Mouse (Mus musculus) monocyte, adult 2 months (primary cell): ENCODE results near the gene Ep300.

Experiments
- DNase-seq, 2 experiments: peaks; one replicate each; pipeline ENCODE4 v3.0.0; 2022; ENCODE audit warnings: low spot score in 2 of 2, low read depth in 1 of 2

Gene Ep300

DNA sequence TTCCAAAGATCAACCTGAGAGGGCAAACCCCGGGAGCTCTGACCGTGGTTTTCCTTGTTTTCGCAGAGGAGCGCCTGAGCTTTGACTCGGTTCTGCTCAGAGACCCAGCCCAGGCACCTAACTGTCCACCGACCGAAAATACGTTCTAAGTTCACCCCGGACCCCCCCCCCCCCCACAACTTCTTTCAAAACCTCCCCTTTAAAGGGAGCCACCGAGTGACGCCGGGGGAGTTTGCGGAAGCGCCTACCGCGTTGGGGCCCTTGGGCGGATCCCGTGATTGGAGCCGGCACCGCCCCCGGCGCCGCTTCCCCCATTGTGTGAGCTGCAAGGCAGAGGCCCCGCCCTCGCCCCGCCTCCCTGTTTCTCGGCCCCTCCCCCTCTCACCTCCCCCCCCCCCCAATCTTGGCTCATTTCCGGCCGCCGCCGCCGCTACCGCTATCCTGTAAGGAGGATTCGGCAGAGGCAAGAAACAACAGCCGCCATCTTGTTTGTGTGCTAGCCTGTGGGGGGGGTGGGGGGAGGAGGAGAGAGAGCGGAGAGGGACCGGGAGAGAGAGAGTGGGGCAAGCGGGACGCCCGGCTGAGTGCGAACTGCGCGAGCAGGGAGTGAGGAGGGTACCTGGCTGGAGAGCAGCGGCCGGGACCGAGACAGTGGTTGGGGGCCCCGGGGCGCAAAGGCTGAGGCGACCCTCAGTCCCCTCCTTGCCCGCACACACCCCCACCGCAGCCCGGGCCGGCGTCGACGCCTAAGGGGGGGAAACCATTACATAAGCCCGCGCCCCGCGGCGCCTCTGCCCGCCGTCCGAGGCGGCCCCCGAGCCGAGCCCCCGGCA is at the start of gene Ep300:
Gene Ep300, plus strand, starts transcription at position 439 of the 833 bp plus-strand sequence.
- peak; percentile 91 to 94 for DNase-seq

DNA sequence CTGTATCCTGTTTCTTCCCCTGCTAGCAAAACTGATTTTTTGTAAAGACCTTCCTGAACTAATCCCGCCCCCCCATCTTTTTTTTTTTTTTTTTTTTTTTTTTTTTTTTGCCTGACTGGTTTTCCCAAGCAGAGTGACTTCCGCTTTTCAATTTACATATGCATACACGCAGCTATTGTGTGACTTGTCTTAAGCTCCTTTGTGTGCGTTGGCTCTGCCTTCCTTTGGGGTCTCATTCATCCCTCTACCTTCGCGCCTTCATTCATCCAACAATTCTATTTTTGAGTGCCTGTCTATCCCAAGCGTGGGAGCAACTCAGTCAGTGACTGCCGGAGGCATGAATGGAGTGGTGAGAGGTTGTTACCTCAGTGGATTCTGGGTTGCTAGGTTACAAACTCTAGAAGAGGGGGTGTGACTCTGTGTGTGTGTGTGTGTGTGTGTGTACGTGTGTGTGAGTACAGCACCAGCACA is 49.2 kb upstream of the Ep300 start:
- DNase-seq = peak in 1 of 2 experiments; percentile 19

DNA sequence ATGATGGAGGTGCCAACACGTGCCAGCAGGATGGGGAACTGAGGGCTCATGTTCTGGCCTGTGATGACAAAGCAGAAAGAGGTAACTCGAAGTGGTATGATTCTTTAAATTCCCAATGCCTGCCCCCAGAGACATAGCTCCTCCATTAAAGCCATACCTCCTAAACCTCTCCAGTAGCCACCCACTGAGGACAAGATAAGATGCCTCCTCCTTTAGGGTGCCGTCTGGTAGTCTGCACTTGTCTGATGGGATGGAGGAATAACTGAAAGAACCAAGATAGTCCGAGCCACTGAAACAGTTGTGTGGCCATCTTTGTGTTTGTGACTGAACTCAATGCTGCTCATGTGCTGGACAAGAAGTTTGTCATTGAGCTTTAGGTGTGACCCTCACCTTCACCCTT is 47.0 kb upstream of the Ep300 start:
- DNase-seq = no peak

DNA sequence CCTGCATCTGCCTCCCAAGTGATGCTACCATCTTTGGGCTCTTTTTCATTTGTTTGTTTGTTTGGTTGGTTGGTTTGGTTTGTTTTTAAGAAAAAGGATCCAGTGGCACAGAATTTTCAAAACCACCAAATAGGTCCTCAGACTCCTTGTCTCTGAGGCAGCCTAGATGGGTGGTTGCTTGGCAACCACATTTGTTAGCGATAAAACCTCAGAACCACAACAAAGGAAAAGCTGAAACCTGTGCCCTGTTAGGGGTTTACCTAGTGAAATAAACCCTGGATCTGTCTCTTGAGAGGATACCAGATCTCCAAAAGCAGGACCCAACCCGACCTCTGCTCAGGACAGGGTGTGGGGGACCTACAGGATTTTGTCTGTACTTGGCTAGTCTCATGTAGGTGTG is 45.6 kb upstream of the Ep300 start:
- no peak for DNase-seq

DNA sequence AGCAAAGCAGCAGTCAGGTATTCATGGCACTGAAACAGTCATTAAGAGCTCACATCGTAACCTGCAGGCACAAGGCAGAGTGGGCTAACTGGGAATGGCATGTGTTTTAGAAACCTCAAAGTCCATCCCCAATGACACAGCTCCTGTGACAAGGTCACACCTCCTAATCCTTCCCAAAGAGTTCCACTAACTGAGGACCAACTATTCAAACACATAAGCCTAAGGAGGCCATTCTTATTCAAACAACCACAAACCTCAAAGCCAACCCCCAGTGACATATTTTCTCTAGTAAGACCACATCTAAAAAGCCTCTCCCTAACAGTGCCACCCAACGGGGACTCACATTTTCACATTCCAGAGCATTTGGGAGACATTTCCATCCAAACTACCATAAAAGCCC is 40.2 kb upstream of the Ep300 start:
- DNase-seq = no peak

DNA sequence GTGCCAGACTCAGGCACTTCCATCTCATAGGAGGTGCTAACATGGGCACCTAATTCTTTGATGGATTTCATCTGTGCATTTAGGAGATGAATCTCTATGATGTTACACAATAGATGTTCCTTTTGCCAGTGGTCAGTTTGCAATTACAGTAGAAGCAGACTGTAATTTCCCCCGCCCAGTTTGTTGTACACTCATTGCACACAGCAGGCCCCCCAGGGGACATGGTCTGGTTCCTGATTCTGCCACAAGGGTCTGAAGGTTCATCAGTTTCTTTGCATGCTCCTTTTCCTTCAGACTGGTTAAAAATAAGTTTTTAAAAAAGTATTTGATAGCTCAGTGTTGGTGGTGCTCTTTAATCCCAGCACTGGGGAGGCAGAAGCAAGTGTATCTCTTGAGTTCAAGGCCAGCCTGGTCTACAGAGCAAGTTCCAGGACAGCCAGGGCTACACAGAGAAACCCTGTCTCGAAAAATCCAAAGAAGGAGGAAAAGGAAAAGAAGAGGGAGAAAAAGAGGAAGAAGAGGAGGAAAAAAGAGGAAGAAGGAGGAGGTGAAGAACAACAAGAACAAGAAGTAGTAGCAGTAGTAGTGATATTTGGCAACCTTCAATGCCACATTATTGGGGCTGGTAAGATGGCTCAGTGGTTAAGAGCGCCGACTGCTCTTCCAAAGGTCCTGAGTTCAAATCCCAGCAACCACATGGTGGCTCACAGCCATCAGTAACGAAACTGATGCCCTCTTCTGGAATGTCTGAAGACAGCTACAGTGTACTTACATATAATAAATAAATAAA is 39.6 kb upstream of the Ep300 start:
- DNase-seq = no peak

DNA sequence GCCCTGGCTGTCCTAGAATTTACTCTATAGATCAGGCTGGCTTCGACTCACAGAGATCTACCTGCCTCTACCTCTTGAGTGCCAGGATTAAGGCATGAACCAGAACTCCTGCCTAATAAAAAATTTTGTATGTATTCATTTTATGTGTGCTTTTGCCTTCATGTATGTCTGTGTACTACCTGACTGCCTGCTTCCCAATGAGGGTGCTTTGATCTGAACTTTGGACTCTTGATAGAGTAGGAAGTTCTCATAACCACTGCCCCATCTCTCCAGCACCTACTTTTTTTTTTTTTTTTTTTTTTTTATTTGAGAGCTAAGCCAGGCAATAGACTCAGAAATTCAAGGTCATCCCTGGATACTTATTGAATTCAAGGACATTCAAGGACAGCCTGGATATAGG is 31.7 kb upstream of the Ep300 start:
- DNase-seq = no peak

DNA sequence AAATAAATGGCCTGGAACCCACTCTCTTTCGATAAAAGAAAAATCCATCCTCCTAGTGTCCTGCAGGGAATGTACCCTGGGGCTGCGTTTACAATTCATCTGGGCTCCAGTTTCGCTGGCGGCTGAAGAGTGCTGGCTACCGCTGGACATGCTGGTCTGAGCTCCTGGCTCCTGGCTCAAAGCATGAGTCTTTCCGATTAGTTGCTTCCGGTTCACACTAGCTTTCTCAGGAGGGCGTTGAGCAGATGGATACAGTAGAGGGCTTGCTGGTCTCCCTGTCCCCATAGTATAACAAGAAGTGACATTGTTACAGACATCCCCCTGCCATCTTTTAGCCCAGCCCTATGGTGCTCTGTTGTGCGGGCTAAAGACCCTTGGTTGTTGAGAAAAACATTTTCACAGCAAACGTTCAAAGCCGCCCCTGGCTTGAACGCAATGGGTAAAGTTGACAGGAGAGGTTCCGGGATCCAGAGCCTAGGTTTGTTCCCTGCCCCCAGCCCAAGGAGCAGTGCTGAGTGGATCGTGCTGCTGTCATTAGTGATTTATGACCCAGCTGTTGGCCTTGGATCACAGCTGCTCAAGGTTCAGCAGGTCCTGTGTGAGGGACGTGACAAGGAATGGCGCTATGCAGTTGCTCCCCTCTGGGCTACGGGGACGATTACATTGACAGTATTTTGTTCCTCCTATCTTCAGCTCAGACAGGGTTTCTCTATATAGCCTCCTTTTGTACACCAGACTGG is 30.4 kb upstream of the Ep300 start:
- DNase-seq = no peak

DNA sequence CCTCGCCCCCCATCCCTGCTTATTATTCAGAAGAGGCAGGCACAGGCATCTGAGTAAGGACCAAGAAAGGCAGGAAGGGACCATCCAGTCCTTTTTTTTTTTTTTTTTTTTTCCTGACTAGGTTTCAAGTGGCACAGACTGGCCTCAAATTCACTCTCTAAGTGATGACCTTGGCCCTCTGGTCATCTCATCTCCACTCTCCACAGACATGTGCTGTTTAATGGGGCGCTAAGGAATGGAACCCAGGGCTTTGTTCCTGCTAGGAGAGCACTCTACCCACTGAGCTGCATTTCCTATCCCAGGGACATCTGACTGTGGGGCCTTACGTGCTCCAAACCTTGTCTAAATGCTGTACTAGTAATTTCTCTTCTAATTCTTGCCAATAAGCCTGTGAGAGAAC is 29.2 kb upstream of the Ep300 start:
- no peak for DNase-seq

DNA sequence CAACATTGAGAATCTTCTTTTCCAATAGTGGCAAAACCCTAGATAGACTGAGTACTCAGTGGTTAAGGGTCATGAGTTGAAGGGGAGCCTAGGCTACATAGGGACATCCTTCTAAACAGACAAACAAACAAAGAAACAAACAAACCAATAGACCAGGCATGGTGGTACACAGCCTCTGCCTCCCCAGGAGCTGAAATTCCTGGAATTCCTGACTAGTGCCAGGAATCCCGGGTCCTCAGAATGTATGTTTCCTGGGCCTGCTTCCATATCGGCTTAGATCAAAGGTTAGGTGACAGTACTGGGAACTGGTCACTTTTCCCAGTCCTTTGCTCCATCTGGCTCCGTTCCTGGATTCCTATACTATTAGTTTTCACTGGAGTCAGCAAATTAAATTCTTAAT is 23.6 kb upstream of the Ep300 start:
- DNase-seq = no peak

DNA sequence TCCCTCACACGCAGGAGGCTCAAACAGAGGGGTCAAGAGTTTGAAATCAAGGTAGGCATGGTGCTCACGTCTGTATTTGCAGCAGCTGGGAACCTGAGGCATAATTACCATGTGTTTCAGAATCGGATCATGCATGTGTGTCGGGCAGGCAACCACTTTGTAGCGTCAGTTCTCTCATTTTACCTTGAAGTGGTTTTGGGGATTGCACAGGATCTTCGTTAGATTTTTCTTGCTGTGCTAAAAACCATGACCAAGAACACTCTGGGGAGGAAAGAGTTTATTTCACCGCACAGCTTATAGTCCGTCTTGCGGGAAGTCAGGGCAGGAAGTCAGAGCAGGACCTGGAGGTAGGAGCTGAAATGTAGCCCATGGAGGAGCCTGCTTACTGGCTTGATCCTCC is 23.2 kb upstream of the Ep300 start:
- DNase-seq = no peak

DNA sequence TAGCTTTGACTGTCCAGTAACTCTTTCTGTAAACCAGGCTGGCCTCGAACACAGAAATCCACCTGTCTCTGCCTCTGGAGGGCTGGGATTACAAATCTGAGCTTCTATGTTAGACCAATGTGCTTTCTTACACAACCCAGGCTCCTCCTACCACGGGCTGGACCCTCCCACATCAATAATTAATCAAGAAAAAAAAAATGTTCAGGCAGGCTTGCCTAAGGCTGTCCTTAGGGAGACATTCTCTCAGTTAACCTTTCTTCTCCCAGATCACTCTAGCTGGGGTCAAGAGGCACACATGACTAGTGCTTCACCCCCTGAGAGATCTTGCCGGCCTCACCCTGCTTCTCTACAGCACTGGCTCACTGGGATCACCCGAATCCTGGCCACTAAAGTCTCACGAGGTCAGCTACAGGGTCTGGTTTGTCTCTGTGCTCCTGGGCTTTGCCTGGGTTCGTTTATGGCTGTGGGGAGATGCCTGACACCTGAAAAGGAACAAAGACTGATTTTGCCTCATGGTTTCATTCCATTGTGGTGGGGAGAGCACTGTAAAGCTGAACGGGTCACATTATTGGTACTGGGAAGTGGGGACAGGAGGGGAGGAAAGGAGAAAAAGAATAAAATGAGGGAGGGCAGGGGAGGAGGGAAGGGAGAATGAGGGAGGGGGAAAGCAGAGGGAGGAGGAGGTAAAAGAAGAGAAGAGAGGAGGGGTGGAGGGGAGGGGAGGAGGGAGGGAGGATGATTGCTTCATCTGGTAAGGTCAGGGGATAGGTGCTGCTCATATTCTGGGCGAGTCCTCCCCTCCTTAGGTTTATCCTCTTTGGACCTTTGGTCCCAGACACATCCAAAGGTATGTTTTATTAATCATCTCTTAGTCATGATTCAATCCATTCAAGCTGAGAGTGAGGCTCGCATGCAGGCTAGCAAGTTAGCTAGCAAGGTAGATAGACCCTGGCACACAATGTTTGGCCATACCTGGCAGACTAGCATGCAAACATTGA is 22.4 kb upstream of the Ep300 start:
- DNase-seq = no peak

DNA sequence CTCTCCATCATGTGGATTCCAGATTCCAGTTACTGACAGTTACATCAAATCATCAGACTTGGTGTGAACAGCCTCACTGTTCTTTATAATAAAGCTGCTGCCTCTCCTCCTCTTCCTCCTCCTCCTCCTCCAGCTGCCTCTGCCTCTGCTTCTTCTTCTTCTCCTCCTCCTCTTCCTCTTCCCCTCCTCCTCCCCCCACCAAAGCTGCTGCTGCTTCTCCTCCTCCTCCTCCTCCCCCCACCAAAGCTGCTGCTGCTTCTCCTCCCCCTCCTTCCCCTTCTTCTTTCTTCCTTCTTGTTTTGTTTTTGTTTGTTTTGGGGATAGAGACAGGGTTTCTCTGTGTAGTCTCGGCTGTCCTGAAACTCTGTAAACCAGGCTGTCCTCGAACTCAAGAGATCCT is 17.1 kb upstream of the Ep300 start:
- no peak for DNase-seq

DNA sequence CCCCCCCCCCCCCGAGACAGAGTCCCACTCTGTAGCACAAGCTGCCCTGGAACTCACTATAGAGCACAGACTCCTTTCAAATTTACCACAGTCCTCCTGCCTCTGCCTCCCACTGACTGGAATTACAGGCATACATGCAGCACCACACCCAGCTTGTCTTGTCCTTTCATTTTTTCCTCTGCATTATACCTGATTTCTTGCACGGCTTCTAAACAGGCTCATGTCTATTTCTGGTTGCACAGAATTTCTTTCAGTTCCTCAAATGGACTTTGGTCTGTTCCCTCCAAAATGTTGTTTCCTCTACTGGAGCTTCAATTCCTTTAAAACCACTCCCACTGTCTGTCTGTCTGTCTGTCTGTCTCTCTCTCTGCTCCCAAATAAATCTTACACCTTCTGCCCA is 16.6 kb upstream of the Ep300 start:
- DNase-seq = peak in 1 of 2 experiments; percentile 7

DNA sequence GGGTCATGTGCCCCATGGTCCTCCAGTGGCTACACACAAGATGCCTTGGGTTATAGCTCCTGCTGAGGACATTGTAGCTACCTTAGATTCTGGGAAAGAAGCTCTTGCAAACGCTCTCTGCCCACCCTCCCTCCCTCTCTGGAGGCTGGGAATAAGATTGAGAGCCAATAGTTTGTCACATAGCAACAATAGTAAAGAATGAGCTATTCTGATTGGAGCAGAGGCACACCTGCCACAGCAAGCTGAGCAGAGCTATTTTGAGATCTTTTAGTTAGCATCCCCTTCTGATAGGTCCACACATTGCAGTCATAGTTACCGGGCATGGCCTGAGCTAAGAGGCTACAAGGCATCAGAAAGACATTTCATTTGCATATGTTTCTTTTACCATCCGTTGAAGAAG is 8.2 kb upstream of the Ep300 start:
- DNase-seq = no peak

DNA sequence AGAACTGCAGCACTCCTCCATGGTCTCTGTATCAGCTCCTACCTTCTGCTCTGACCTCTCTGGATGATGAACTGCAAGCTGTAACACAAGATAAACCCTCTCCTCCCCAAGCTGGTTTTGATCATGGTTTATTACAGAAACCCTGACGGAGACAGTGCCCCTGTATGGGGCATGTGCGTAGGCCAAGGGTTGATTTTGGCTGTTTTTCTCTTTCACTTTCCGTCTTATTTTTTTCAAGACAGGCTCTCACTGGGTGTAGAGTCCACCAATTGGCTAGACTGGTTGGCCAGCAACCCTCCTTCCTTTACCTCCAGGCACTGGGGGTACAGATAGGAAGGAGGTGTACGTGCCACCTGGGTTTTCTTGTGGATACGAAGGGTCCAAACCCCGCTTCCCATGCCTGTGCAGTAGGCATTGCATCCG is 7.4 kb upstream of the Ep300 start:
- no peak for DNase-seq

DNA sequence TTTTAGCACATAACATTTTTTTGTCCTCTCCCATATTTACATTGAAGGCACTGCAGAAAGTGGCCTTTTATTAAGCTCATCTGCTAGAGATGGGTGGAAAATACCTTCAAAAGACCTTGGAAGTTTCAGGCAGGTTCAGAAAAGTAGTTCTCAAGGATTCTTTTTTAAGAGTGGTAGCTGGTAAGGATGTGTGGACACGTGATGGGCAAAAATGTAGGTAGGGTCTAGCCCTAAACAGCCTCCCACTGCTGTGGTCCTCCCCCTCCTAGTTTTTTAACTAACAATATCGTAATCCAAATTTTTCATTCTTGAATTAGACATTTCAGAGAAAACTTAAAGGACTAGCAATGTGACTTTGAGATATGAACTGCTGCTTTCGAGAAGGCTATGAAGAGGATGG is 685 bp upstream of the Ep300 start:
- DNase-seq = no peak

DNA sequence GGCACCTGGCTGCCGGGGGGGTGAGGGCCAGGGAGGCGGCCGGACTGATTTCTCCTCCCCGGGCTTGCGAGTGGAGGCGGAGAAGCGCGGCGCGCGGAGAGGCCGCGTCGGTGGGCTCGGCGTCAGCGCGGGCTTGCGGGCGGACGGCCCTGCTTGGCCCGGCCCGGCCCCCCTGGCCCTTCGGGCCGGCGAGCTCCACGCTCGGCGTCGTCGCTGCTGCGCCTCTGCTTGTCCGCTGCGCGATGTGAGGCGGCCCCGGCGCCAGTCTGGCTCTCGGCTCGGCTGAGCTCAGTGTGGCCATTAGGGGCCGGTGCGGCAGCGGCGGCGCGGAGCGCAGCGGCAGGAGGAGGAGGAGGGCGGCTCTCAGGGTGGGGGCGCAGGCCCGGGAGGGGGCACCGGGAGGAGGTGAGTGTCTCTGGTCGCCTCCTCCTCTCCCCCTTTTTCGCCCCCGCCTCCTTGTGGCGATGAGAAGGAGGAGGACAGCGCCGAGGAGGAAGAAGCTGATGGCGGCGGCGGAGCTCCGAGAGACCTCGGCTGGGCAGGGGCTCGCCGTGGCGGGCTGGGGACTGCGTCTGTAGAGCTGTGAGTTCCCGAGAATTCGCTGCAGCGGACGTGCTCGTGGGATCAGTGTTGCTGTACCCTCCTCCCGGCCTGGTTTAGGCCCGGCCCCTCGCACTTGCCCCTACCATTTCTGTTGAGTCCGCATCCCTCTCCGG is 753 bp downstream of the Ep300 start:
- peak in 1 of 2 experiments; percentile 81 for DNase-seq

DNA sequence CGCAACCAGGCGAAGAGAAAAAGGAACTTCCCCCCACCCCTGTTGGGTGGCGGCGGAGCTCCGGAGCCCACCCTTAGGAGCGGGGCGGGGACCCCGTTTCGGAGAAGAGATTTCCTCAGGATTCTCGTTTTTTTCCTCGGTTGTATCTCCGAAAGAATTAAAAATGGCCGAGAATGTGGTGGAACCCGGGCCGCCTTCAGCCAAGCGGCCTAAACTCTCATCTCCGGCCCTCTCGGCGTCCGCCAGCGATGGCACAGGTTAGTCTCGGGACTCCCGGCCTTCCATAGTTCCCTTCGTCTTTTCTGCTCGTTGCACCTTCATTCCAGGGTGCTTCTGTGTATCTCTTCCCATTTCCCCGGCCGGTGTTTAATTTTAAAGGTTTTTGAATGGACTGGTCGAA is 1.3 kb downstream of the Ep300 start:
- no peak for DNase-seq

DNA sequence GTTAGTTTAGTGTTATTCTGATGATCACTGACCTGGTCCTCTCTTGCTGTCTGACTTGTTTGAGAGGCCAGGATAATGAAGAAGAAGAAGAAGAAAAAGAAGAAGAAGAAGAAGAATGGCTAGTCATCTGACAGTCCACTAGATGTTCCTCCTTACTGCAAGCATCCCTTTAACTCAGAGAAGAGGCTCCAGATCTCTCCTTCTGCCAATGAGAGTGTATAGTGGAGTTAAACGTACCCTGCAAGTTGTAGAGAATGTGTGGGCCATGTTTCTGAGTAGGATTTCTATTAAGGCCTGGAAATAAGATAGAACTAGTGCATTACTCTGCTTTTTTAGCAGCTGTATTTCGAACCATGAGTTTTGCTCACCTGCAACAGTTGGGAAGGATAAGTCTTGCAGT is 2.5 kb downstream of the Ep300 start:
- no peak for DNase-seq
